10 mouse cellular contexts compared by ENCODE assay signal in genomic region chr6:136497744-136498143, GRCm38 (mm10). TPM values are rescaled to one million over a fixed set of nuclear protein-coding genes. Genes with fewer than 3 reads are reported as not detected.
DNase-seq lines count a peak whose midpoint lies in the region; ATAC-seq lines count a peak whose summit lies in the region.
"Had no signal": no experiment of that assay in that cellular context is flagged by ENCODE, and none has a peak within 500 bp of the region (broad histone marks: within the 10 kb centered on the region; RNA-seq: fewer than 3 reads in every experiment).

No protein-coding gene starts in this region.

- H3K4me1 ChIP-seq in forebrain, embryonic 16.5 days (replicated peaks; ENCODE audit: control insufficient read depth, insufficient read depth, low read length) = no peaks in the 10 kb centered on the region

- no peak overlapping the region for H3K27ac ChIP-seq in forebrain, embryonic 16.5 days (ENCODE audit: low read length)
- H3K27ac ChIP-seq: heart, adult 2 months had no signal

- DNase-seq in 416B (ENCODE audit: low read depth) (peak; percentile 83), A20 (ENCODE audit: low read depth, low spot score) (peak; percentile 96)
- no peak for DNase-seq in ovary, adult 18-20 months (ENCODE audit: low spot score)
- DNase-seq in adrenal gland, adult 2 months = no peak
- DNase-seq: cerebellum, postnatal 14 days had no signal

- H3K4me2 ChIP-seq in forebrain, embryonic 16.5 days (ENCODE audit: low read length) = no peak overlapping the region
- H3K4me2 ChIP-seq: midbrain, embryonic 11.5 days had no signal

- no peaks in the 10 kb centered on the region for H3K9me3 ChIP-seq in forebrain, embryonic 16.5 days (ENCODE audit: control insufficient read depth, low read length)

- no peaks in the 10 kb centered on the region for H3K27me3 ChIP-seq in forebrain, embryonic 16.5 days (replicated peaks; ENCODE audit: control insufficient read depth, insufficient read depth, low read length)

- peak; percentile 88 for ATAC-seq in granulocyte monocyte progenitor cell, adult 5-6 weeks (replicated peaks; ENCODE audit: poor library complexity, severe bottlenecking)
- ATAC-seq in monocyte, adult 5-6 weeks (replicated peaks; ENCODE audit: insufficient number of reproducible peaks, low FRiP score, low TSS enrichment, poor library complexity, severe bottlenecking) = peak; percentile 91
- no peak for ATAC-seq in forebrain, embryonic 16.5 days

- no peak overlapping the region for H3K9ac ChIP-seq in forebrain, embryonic 16.5 days (replicated peaks; ENCODE audit: low read depth, low read length)

- H3K4me3 ChIP-seq in forebrain, embryonic 16.5 days (replicated peaks; ENCODE audit: low read length) = no peak overlapping the region
- H3K4me3 ChIP-seq: heart, adult 2 months had no signal

- H3K36me3 ChIP-seq in forebrain, embryonic 16.5 days (ENCODE audit: control insufficient read depth, insufficient read depth) = no peaks in the 10 kb centered on the region

- 64% methylated on average over 5 of the region's 5 CpGs for WGBS in forebrain, embryonic 16.5 days

RNA-seq across cellular contexts. Expression of gene Atf7ip, which starts 8.2 kb away (rescaled TPM):
- total RNA-seq in granulocyte monocyte progenitor cell, adult 5-6 weeks (2014; fragmentation: Nextera tagmentation) = 94.1 and 126 TPM in 2 replicates
- 32.3 and 43.4 TPM in 2 replicates for total RNA-seq in granulocyte monocyte progenitor cell, adult 5-6 weeks (2017)
- 53.5 to 127 TPM (median 61.9 TPM) in 3 replicates for total RNA-seq in monocyte, adult 5-6 weeks (2017)
- 49.2 and 50.9 TPM in 2 replicates for polyA plus RNA-seq in forebrain, embryonic 16.5 days (2015; fragmentation: Nextera tagmentation; extraction: Ambion mirVana)
- total RNA-seq in adrenal gland, adult 2 months (2021) = 10 to 100 TPM; 60.9 to 62.4 TPM
- polyA plus RNA-seq in adrenal gland, adult 2 months (2012; rRNA removed) = 16.4 and 21.6 TPM in 2 replicates

Comparison
In these comparisons a context has a peak if more than half of its experiments do, and no peak if none do; other contexts are left out.
1. DNase-seq: peak in 416B (single experiment) and A20 (single experiment); none in ovary, adult 18-20 months (single experiment) and adrenal gland, adult 2 months (single experiment).